Mouse (Mus musculus) limb, embryonic 10.5 days (tissue): Measurements from ENCODE around the gene Nanp. TPM values are rescaled to one million over a fixed set of nuclear protein-coding genes. Genes with fewer than 3 reads are reported as not detected.
A peak's percentile ranks its signal among the peaks of the same experiment; 100 is the strongest.

Source experiments
- DNase-seq: peaks from one replicate; pipeline ENCODE4 v3.0.0-alpha.2; 2017; ENCODE audit warnings: low spot score
- H3K27ac ChIP-seq: fragments of 300-500 bp; sonication (generic); 2 replicates; pipeline ENCODE4 v1.5.1; 2016; ENCODE audit warnings: mild to moderate bottlenecking
- H3K27me3 ChIP-seq: fragments of 300-500 bp; sonication (generic); 2 replicates; pipeline ENCODE4 v1.6.1; 2016; ENCODE audit warnings: low read depth, mild to moderate bottlenecking; ENCODE audit not compliant: poor library complexity, severe bottlenecking
- H3K36me3 ChIP-seq: fragments of 300-500 bp; sonication (generic); 2 replicates; pipeline ENCODE4 v1.6.1; 2016; ENCODE audit warnings: mild to moderate bottlenecking, moderate library complexity
- H3K4me1 ChIP-seq: fragments of 300-500 bp; sonication (generic); 2 replicates; pipeline ENCODE4 v1.6.1; 2016
- H3K4me3 ChIP-seq: fragments of 300-500 bp; sonication (generic); 2 replicates; pipeline ENCODE4 v1.5.1; 2016; ENCODE audit warnings: mild to moderate bottlenecking, moderate library complexity
- H3K9me3 ChIP-seq: fragments of 300-500 bp; sonication (generic); replicated peaks from 2 replicates; pipeline ENCODE4 v1.6.1; 2016; ENCODE audit warnings: mild to moderate bottlenecking
- WGBS: fragments of 180-500 bp; shearing (Covaris S2); methylation state at CpG from one replicate; pipeline ENCODE4 v1.1.7; 2016; 5-methylcytosine and 5-hydroxymethylcytosine counted together
- polyA plus RNA-seq: library from polyadenylated mRNA; unstranded; fragments of >200 nt; fragmentation: Nextera tagmentation; extraction: Ambion mirVana; gene quantifications from 2 replicates; pipeline ENCODE4 v1.2.1, GENCODE M21; 2016

The Nanp gene
- polyA plus RNA-seq, 1 experiment from 2014 or later, result 53.8 TPM

GRCm38 (mm10) chr2:151008939-151009509, 30.2 kb downstream of the Nanp start:
- Histone ChIP-seq H3K27me3 (no peaks in the 10 kb centered on the region), H3K27ac (peak overlapping the region; percentile 95), H3K9me3 (no peaks in the 10 kb centered on the region), H3K4me3 (peak overlapping the region; percentile 83), H3K36me3 (no peaks in the 10 kb centered on the region), H3K4me1 (peaks cover 15% of the 10 kb centered on the region)
- DNase-seq, result peak; percentile 94
- under 1% methylated on average over 57 of the region's 57 CpGs for WGBS

DNA sequence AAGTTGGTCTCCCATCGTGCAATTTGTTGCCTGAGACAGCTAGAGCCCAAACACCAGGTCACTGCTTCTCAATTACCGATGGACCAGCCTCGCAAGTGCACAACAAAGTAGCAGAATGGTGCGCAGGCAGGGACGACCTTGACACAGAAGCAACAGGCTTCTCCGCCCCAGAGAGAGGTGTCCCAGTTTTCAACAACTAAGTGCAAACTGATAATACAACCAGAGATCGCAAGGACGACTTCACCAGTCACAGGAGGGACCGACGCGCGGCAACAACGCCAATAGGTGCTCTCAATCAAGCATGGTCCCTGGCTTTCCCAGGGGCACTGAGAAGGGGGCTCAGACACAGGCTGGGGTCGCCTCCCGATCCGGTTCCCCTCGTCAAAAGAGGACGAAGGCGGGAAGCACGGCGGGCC, 30.7 kb downstream of the Nanp start:
- Histone ChIP-seq H3K9me3 (no peaks in the 10 kb centered on the region), H3K27ac (peak overlapping the region; percentile 95), H3K36me3 (no peaks in the 10 kb centered on the region), H3K27me3 (no peaks in the 10 kb centered on the region), H3K4me3 (peak overlapping the region; percentile 83), H3K4me1 (peaks cover 15% of the 10 kb centered on the region)
- under 1% methylated on average over 21 of the region's 21 CpGs for WGBS
- no peak for DNase-seq

GRCm38 (mm10) chr2:151008006-151008405, 31.2 kb downstream of the Nanp start:
- no peak for DNase-seq
- peak overlapping the region; percentile 95; the same call in 1 of the 2 replicates for H3K27ac ChIP-seq
- H3K9me3 ChIP-seq, result no peaks in the 10 kb centered on the region
- H3K4me1 ChIP-seq, result peaks cover 15% of the 10 kb centered on the region
- no peaks in the 10 kb centered on the region for H3K27me3 ChIP-seq
- H3K36me3 ChIP-seq, result no peaks in the 10 kb centered on the region
- WGBS, result 53% methylated on average over 6 of the region's 6 CpGs
- peak overlapping the region; percentile 83 for H3K4me3 ChIP-seq

DNA sequence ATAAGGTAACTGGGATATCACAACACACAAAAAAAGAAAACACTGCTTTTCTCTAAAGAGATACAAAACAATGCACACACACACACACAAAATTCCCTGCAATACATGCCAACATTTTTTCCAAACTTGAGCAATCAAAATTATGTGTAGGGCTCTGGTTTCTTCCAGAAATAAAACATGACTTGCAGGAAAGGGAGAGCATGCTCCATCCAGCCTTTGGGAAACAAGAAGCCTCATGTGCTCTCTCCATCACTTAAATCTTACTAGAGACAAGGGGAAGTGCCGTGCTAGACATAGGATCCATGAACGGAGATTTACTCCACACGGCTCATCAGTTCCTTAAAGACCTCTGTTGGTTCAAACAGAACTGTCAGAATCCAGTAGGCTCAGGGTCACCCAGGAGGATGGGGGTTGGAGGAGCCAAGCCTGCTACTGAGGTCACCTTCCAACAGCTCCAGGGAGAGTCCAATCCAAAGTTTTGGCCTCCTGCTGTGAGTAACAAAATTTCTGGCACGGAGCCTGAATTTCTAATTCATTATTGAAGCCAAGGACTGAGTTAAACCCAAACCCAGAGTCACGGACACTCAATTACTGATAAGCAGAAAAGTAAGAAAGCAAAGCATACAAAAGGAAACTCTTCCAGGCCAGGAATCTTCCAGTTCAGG, 32.8 kb downstream of the Nanp start:
- DNase-seq, result no peak
- whole genome bisulfite sequencing, result 83% methylated on average over 5 of the region's 5 CpGs
- H3K9me3 ChIP-seq, result no peaks in the 10 kb centered on the region

DNA sequence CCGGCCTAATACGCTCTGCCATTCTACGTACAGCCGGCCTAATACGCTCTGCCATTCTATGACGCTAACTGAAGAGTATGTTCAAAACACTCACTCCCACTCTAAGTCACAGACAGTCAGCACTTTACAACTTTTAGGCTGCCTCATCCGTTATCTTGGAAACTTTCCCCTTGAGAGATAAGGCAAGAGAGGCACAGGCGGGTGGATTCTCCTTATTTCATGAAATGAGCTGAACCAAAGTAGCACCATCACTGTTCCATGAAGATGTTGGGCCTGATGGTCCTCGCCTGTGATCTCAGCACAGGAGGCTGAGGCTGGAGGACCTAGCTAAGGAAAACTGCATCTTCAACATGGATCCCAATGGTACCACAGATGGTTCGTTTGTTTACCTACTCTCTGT, 34.8 kb downstream of the Nanp start:
- Histone ChIP-seq H3K27me3 (no peaks in the 10 kb centered on the region), H3K27ac (no peak overlapping the region), H3K4me3 (no peak overlapping the region), H3K4me1 (peaks cover 15% of the 10 kb centered on the region), H3K36me3 (no peaks in the 10 kb centered on the region), H3K9me3 (no peaks in the 10 kb centered on the region)
- DNase-seq, result no peak
- 92% methylated on average over 10 of the region's 10 CpGs for WGBS

More for the DNA sequence above, 32.8 kb downstream of the Nanp start:
- H3K36me3 ChIP-seq, result no peaks in the 10 kb centered on the region
- no peak overlapping the region for H3K4me3 ChIP-seq
- H3K4me1 ChIP-seq, result peaks cover 15% of the 10 kb centered on the region
- no peak overlapping the region for H3K27ac ChIP-seq
- no peaks in the 10 kb centered on the region for H3K27me3 ChIP-seq

DNA sequence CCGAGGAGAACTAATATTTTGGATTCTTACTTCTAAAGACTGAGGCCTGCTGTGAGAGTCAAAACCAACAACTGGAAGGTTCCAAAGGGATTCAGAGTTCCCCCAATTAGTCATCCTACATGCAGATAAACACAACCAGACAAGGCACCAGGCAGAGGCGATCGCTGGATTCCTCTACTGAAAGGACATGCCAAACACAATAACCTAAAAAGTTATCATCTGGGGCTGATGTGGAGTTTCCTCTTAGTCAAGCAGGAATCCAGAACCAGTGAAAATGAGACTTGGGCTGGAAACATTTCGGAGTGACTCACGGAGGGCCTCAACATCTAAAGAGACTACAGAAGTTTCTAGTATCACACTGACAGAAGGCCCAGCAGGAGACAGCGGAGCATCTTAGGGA, 35.4 kb downstream of the Nanp start:
- DNase-seq, result no peak
- Histone ChIP-seq H3K36me3 (no peaks in the 10 kb centered on the region), H3K27me3 (no peaks in the 10 kb centered on the region), H3K9me3 (no peaks in the 10 kb centered on the region), H3K4me1 (peaks cover 21% of the 10 kb centered on the region), H3K27ac (no peak overlapping the region), H3K4me3 (no peak overlapping the region)
- WGBS, result 87% methylated on average over 6 of the region's 6 CpGs

DNA sequence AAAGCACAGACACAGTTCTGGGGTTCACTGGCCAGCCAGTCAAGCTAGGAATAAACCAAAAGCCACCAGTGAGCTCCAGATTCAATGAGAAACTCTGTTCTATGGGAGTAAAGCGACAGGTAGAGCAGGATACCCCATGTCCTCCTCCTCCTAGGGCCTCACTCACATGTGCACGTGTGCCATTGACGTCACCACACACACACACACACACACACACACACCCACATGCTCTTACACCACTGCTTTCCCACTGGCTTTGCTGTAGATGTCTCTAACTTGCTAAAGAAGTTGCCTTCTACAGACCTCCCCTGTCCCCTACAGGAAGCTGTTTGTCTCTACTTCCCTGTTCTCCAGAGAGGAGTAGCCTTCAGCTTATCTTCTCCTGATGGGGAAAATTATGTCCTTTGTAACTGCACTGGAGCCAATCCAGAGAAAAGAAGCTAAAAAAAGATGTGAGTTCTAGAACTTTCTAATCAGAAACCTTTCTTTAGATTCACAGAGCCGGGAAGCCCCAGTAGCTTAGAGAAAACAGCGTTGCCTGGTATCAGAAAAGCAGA, 37.5 kb downstream of the Nanp start:
- Histone ChIP-seq H3K4me1 (peaks cover 25% of the 10 kb centered on the region), H3K4me3 (no peak overlapping the region), H3K27me3 (no peaks in the 10 kb centered on the region), H3K9me3 (no peaks in the 10 kb centered on the region), H3K27ac (no peak overlapping the region), H3K36me3 (no peaks in the 10 kb centered on the region)
- 92% methylated on average over 5 of the region's 5 CpGs for WGBS
- DNase-seq, result no peak

- no peaks in the 10 kb centered on the region for H3K36me3 ChIP-seq
- H3K27ac ChIP-seq, result no peak overlapping the region
- peaks cover 22% of the 10 kb centered on the region for H3K4me1 ChIP-seq
- H3K9me3 ChIP-seq, result no peaks in the 10 kb centered on the region
- H3K4me3 ChIP-seq, result no peak overlapping the region
- no peaks in the 10 kb centered on the region for H3K27me3 ChIP-seq
- DNase-seq, result peak; percentile 46
- 57% methylated on average over 7 of the region's 7 CpGs for WGBS
These were observed 38.6 kb downstream of the Nanp start for GRCm38 (mm10) chr2:151000402-151001178.

DNA sequence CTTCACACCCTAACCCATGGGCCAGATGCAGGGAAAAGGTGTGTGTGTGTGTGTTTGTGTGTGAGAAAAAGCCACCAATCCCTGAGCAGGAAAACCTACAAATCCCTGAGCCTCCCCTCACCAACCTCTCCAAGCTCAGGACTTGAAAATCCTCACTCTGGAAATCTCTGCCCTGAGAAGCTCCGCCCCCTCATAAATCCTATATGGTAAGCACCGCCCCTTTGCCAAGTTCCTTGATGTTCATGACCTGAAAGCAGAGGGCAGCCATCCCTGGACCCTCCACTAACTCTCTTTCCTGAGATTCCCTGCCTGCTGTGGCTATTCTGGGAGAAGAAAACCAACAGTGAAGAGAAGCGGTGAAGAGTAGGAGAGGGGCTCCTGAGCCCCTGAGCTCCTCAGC, 40.2 kb downstream of the Nanp start:
- Histone ChIP-seq H3K27me3 (no peaks in the 10 kb centered on the region), H3K4me1 (peaks cover 22% of the 10 kb centered on the region), H3K27ac (peak overlapping the region; percentile 50; the same call in 1 of the 2 replicates), H3K4me3 (no peak overlapping the region), H3K9me3 (no peaks in the 10 kb centered on the region), H3K36me3 (no peaks in the 10 kb centered on the region)
- 42% methylated on average over 3 of the region's 3 CpGs for WGBS
- DNase-seq, result no peak

GRCm38 (mm10) chr2:150997618-150998017, 41.6 kb downstream of the Nanp start:
- peaks cover 22% of the 10 kb centered on the region for H3K4me1 ChIP-seq
- no peaks in the 10 kb centered on the region for H3K9me3 ChIP-seq
- H3K4me3 ChIP-seq, result no peak overlapping the region
- 66% methylated on average over 5 of the region's 5 CpGs for WGBS
- H3K36me3 ChIP-seq, result no peaks in the 10 kb centered on the region
- DNase-seq, result no peak
- H3K27me3 ChIP-seq, result no peaks in the 10 kb centered on the region
- H3K27ac ChIP-seq, result 0 out of 2 replicates have a peak overlapping the region, but pooled peaks have one; percentile 50

DNA sequence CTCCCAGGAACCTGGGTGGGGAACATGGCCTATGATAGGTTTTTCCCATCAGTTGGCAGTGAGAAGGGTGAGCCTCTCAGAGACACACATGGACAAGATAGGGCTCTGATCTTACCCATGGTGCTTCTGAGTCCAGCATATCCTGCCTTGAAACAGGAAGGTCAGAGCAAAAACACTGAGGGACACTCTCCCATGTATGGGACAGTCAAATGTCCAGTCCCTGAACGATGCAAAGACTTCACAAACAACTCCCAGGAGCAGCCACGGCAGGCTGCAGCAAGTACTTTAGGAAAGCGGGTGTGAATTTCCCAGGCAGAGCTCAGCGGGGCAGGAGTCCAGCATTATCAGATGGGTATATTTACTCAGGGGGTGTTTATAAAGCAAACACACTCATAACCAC, 43.9 kb downstream of the Nanp start:
- Histone ChIP-seq H3K27ac (no peak overlapping the region), H3K4me1 (peaks cover 22% of the 10 kb centered on the region), H3K36me3 (peaks cover 4% of the 10 kb centered on the region; the same call in 1 of the 2 replicates), H3K9me3 (no peaks in the 10 kb centered on the region), H3K4me3 (no peak overlapping the region), H3K27me3 (no peaks in the 10 kb centered on the region)
- DNase-seq, result no peak
- WGBS, result 83% methylated on average over 4 of the region's 4 CpGs

- Histone ChIP-seq H3K4me3 (no peak overlapping the region), H3K27ac (no peak overlapping the region), H3K9me3 (no peaks in the 10 kb centered on the region), H3K4me1 (no peaks in the 10 kb centered on the region), H3K27me3 (no peaks in the 10 kb centered on the region), H3K36me3 (peaks cover 9% of the 10 kb centered on the region)
- peak; percentile 19 for DNase-seq
- WGBS, result 90% methylated on average over 4 of the region's 4 CpGs
These were observed 48.1 kb downstream of the Nanp start for GRCm38 (mm10) chr2:150991050-150991449.

DNA sequence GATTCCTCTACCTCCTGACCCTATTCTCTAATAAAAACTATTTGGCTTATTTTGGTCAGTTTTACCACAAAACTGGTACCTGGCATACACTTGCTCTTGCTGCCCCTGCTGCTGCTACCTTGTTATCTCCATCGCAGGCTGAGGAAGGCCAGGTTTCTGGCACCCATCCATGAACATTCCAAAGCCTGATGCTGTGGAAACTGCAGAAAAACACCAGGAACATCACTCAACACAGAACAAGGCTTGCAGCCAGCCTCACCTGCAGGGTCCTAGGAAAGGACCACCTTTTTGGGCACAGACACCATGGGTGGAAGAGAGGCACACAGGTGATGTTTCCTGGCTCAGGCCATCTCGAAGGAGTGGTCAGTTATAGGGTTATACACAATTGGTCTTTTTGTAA, 48.7 kb downstream of the Nanp start:
- peak; percentile 6 for DNase-seq
- no peaks in the 10 kb centered on the region for H3K9me3 ChIP-seq
- 93% methylated on average over 2 of the region's 2 CpGs for WGBS
- peaks cover 9% of the 10 kb centered on the region for H3K36me3 ChIP-seq
- H3K4me1 ChIP-seq, result no peaks in the 10 kb centered on the region
- H3K27me3 ChIP-seq, result no peaks in the 10 kb centered on the region
- H3K27ac ChIP-seq, result no peak overlapping the region
- H3K4me3 ChIP-seq, result no peak overlapping the region
